Comparison of ENCODE assay signal across 8 mouse cellular contexts in genomic region chrX:141475566-141476327, GRCm38 (mm10). TPM values are rescaled to one million over a fixed set of nuclear protein-coding genes. Genes with fewer than 3 reads are reported as not detected.
DNase-seq lines count a peak whose midpoint lies in the region; ATAC-seq lines count a peak whose summit lies in the region.

No protein-coding gene starts in this region.

- no peaks in the 10 kb centered on the region for H3K27me3 ChIP-seq in heart, embryonic 12.5 days (replicated peaks)
- H3K27me3 ChIP-seq in kidney, embryonic 15.5 days, result peaks cover 30% of the 10 kb centered on the region

- peak overlapping the region; percentile 56 for H3K4me3 ChIP-seq in heart, embryonic 12.5 days
- peak overlapping the region; percentile 52 for H3K4me3 ChIP-seq in kidney, embryonic 15.5 days (replicated peaks)

- DNase-seq in heart, adult 18-20 months, result peak; percentile 6 to 30
- no peak for DNase-seq in heart, adult 8-10 months (ENCODE audit: low spot score)
- DNase-seq in adrenal gland, postnatal 14 days, result peak; percentile 24
- no peak for DNase-seq in spleen, postnatal 14 days (ENCODE audit: low spot score in 2 of 2)
- no peak for DNase-seq in B cell, adult 2 months

- peak overlapping the region; percentile 65 for H3K4me2 ChIP-seq in heart, embryonic 12.5 days
- H3K4me2 ChIP-seq in kidney, embryonic 15.5 days, result peak overlapping the region; percentile 62

- peak overlapping the region; percentile 79 for H3K27ac ChIP-seq in heart, embryonic 12.5 days (ENCODE audit: poor library complexity, severe bottlenecking)
- peak overlapping the region; percentile 75 for H3K27ac ChIP-seq in kidney, embryonic 15.5 days

- H3K9ac ChIP-seq in heart, embryonic 12.5 days, result peak overlapping the region; percentile 68
- peak overlapping the region; percentile 36 for H3K9ac ChIP-seq in kidney, embryonic 15.5 days

- WGBS in heart, embryonic 12.5 days, result 21% methylated on average over 14 of the region's 14 CpGs
- 22% methylated on average over 14 of the region's 14 CpGs for WGBS in kidney, embryonic 15.5 days

- no peaks in the 10 kb centered on the region for H3K9me3 ChIP-seq in heart, embryonic 12.5 days (replicated peaks)
- no peaks in the 10 kb centered on the region for H3K9me3 ChIP-seq in kidney, embryonic 15.5 days (replicated peaks)

- no peaks in the 10 kb centered on the region for H3K4me1 ChIP-seq in heart, embryonic 12.5 days (replicated peaks)
- H3K4me1 ChIP-seq in kidney, embryonic 15.5 days, result peaks cover 3% of the 10 kb centered on the region; the same call in 1 of the 2 replicates

- H3K36me3 ChIP-seq in heart, embryonic 12.5 days, result no peaks in the 10 kb centered on the region
- H3K36me3 ChIP-seq in kidney, embryonic 15.5 days, result no peaks in the 10 kb centered on the region

- 0 out of 2 replicates have a peak, but pooled peaks have one; percentile 64 for ATAC-seq in heart, embryonic 12.5 days (ENCODE audit: insufficient number of reproducible peaks, low FRiP score)
- peak; percentile 81 for ATAC-seq in kidney, embryonic 15.5 days (replicated peaks; ENCODE audit: low FRiP score)
- peak; percentile 42 for ATAC-seq in megakaryocyte, adult 5-6 weeks (ENCODE audit: poor library complexity, severe bottlenecking)

RNA-seq across cellular contexts. Expression of gene Col4a5, which starts 0.6 kb away (rescaled TPM):
- 10 to 100 TPM; 18.8 to 19.7 TPM for total RNA-seq in heart, adult 18-20 months (2021)
- 10 to 100 TPM; 16.8 to 21.1 (median 18.4) TPM for total RNA-seq in heart, adult 8-10 months (2022)
- total RNA-seq in adrenal gland, postnatal 14 days (2021), result 27.0 and 30.6 TPM in 2 replicates
- 72.1 and 76.3 TPM in 2 replicates for polyA plus RNA-seq in heart, embryonic 12.5 days (2016; fragmentation: Nextera tagmentation; extraction: Ambion mirVana)
- polyA plus RNA-seq in kidney, embryonic 15.5 days (2015; fragmentation: Nextera tagmentation; extraction: Ambion mirVana), result 19.9 and 22.6 TPM in 2 replicates
- not detected in 2 replicates for total RNA-seq in megakaryocyte, adult 5-6 weeks (2015)
- under 0.01 TPM in 1 of 2 replicates, not detected in the other for total RNA-seq in megakaryocyte, adult 5-6 weeks (2017)

RNA-seq across cellular contexts. Expression of gene Col4a6, which starts 1.9 kb away (rescaled TPM):
- 1 to 10 TPM; 1.9 to 2.4 TPM for total RNA-seq in heart, adult 18-20 months (2021)
- 1 to 10 TPM; 1.4 to 2.0 (median 1.8) TPM for total RNA-seq in heart, adult 8-10 months (2022)
- total RNA-seq in adrenal gland, postnatal 14 days (2021), result 3.1 and 3.4 TPM in 2 replicates
- polyA plus RNA-seq in heart, embryonic 12.5 days (2016; fragmentation: Nextera tagmentation; extraction: Ambion mirVana), result 12.8 and 13.3 TPM in 2 replicates
- polyA plus RNA-seq in kidney, embryonic 15.5 days (2015; fragmentation: Nextera tagmentation; extraction: Ambion mirVana), result 2.2 and 2.4 TPM in 2 replicates
- not detected in 2 replicates for total RNA-seq in megakaryocyte, adult 5-6 weeks (2015)
- total RNA-seq in megakaryocyte, adult 5-6 weeks (2017), result not detected in 2 replicates

Comparison
In these comparisons a context has a peak if more than half of its experiments do, and no peak if none do; other contexts are left out.
1. DNase-seq: peak in heart, adult 18-20 months (2 of 2) and adrenal gland, postnatal 14 days (single experiment); none in heart, adult 8-10 months (single experiment), spleen, postnatal 14 days (0 of 2) and B cell, adult 2 months (0 of 2).
2. RNA of gene Col4a5, which starts 0.6 kb away (total RNA-seq): 27.0 to 30.6 TPM in adrenal gland, postnatal 14 days, 16.8 to 21.1 TPM in heart, adult 8-10 months and 18.8 to 19.7 TPM in heart, adult 18-20 months; under 0.01 TPM in megakaryocyte, adult 5-6 weeks; every median in the first group is over 10 times any median in the second.
3. Peak in every context shown above with its lines, with median percentiles within 50 percentile points of each other: ATAC-seq.